Mouse (Mus musculus): ENCODE data around the gene Arhgap45. TPM values are rescaled to one million over a fixed set of nuclear protein-coding genes. Genes with fewer than 3 reads are reported as not detected.

Gene Arhgap45
- 11.2 and 13.2 TPM in 2 replicates for polyA plus RNA-seq (2014; fragmentation: Nextera tagmentation; extraction: Ambion mirVana)

DNA sequence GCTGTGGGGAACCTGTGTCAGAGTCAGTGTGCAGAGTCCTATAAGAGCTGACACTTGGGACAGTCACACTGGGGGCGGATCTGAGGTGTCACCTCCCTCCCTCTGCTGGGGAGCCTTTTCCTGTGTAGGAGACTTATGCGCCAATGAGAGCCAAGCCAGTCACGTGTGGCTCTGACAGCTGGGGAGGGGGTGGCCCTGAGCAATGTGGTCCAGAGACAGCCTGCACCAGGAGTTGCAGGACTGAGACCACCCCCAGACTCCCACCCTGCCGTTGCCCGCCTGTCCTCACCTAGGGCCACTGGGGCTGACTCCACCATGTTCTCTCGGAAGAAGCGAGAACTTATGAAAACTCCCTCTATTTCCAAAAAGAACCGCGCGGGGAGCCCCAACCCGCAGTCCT is at the start of gene Arhgap45:
Arhgap45 (plus strand) TSS at position 143 of the 400 bp plus-strand sequence.
- ATAC-seq (ENCODE audit: insufficient read depth) (no peak), DNase-seq (peak; percentile 25)
- Histone ChIP-seq H3K36me3 (ENCODE audit: insufficient read depth) (0 out of 2 replicates have a peak, but pooled peaks cover 4% of the 10 kb centered on the region), H3K4me2 (peak within 1 kb of the TSS; percentile 21; the same call in 1 of the 2 replicates), H3K9me3 (ENCODE audit: low read depth, low read length) (no peaks in the 10 kb centered on the region), H3K27me3 (ENCODE audit: insufficient read depth, low read length) (peaks cover 34% of the 10 kb centered on the region), H3K4me3 (ENCODE audit: low read depth, low read length) (peak within 1 kb of the TSS; percentile 16; the same call in 1 of the 2 replicates), H3K4me1 (ENCODE audit: insufficient read depth) (no peaks in the 10 kb centered on the region; the same call in none of the 2 replicates), H3K27ac (ENCODE audit: low read depth) (no peak within 1 kb of the TSS), H3K9ac (no peak within 1 kb of the TSS)
- TF ChIP-seq CTCF (IDR thresholded peaks at IDR 0.05; ENCODE audit: low read depth), result no peak
- 66% methylated on average over 11 of the region's 11 CpGs for WGBS

DNA sequence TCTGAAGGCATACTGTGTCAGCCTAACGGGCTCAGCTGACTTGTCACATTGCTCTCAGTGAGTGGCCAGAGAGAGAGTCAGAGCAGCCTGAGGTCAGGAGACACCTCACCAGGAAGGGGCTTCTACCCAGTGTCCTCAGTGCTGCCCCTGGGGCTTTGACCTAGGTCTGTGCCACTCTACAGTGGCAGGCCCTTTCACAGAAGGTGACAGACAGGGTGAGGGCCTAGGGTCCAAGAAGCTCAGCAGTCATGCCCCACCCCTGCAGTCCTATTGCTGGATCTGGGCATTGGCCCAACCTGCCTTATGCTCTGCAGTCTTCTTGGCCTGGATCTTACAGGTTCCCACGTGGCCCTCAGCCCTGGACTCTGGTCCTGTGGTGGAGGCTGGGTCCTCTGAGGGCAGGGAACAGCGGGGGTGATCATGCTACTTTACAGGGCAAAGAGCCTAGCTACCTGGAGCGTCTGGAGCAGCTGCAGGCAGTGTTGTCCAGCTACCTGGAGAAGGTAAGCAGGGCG is 49.5 kb upstream of the Arhgap45 start:
- H3K4me2 ChIP-seq, result no peak overlapping the region
- no peak overlapping the region for H3K4me3 ChIP-seq (ENCODE audit: low read depth, low read length)
- no peak overlapping the region for H3K27ac ChIP-seq (ENCODE audit: low read depth)
- peaks cover 16% of the 10 kb centered on the region for H3K27me3 ChIP-seq (ENCODE audit: insufficient read depth, low read length)
- no peak for TF ChIP-seq CTCF (IDR thresholded peaks at IDR 0.05; ENCODE audit: low read depth)
- H3K4me1 ChIP-seq (ENCODE audit: insufficient read depth), result no peaks in the 10 kb centered on the region
- no peak for DNase-seq
- no peaks in the 10 kb centered on the region for H3K9me3 ChIP-seq (ENCODE audit: low read depth, low read length)
- WGBS, result 91% methylated on average over 5 of the region's 5 CpGs
- H3K9ac ChIP-seq, result no peak overlapping the region
- peaks cover 66% of the 10 kb centered on the region for H3K36me3 ChIP-seq (ENCODE audit: insufficient read depth)
- no peak for ATAC-seq (ENCODE audit: insufficient read depth)

DNA sequence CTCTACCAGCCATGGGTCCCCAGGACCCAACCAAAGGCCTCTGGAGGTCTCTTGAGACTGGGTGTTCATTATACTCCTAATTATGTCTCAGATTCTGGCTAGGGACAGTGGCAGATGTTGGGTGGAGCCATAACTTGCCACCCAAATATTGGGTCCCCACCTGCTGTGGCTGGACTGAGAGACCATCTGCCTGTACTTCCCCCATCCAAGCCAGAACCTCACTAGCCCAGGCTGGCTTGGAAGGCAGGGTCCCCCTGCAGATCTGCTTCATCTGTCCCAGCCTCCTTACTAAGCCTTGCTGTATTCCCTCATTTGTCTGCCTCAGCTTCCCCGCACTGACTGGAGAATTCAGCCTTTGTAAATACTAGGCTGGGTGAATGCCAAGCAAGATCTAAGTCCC is 48.3 kb upstream of the Arhgap45 start:
- Histone ChIP-seq H3K4me1 (ENCODE audit: insufficient read depth) (no peaks in the 10 kb centered on the region), H3K27ac (ENCODE audit: low read depth) (no peak overlapping the region), H3K27me3 (ENCODE audit: insufficient read depth, low read length) (peaks cover 17% of the 10 kb centered on the region), H3K9me3 (ENCODE audit: low read depth, low read length) (no peaks in the 10 kb centered on the region), H3K36me3 (ENCODE audit: insufficient read depth) (peaks cover 55% of the 10 kb centered on the region), H3K9ac (no peak overlapping the region), H3K4me2 (no peak overlapping the region), H3K4me3 (ENCODE audit: low read depth, low read length) (no peak overlapping the region)
- WGBS, result 71% methylated on average over 1 of the region's 1 CpGs
- DNase-seq (no peak), ATAC-seq (ENCODE audit: insufficient read depth) (no peak)
- TF ChIP-seq CTCF (IDR thresholded peaks at IDR 0.05; ENCODE audit: low read depth), result no peak

DNA sequence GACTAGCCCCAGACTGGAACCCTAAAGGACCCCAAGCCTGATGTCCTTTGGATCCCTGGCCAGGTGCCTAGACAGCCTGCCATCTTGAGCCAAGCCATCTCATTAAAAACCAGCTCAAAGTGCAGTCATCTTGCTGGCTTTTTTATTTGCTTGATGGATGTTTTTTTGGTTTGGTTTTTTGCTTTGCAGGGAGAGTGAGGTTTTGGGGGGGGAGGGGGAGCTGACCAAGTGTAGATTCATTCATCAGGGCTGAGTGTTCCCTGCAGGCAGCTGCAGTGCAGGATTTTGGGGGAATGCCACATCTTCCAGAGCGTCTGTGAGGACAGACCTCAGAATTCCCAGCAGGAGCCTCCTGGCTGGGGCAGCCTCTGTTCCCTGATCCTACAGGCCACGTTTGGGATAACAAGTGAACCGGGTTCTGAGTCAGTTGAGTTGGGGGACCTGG is 47.3 kb upstream of the Arhgap45 start:
- Histone ChIP-seq H3K4me1 (ENCODE audit: insufficient read depth) (no peaks in the 10 kb centered on the region), H3K36me3 (ENCODE audit: insufficient read depth) (peaks cover 45% of the 10 kb centered on the region), H3K9me3 (ENCODE audit: low read depth, low read length) (no peaks in the 10 kb centered on the region), H3K27me3 (ENCODE audit: insufficient read depth, low read length) (peaks cover 17% of the 10 kb centered on the region), H3K4me2 (no peak overlapping the region), H3K4me3 (ENCODE audit: low read depth, low read length) (no peak overlapping the region), H3K27ac (ENCODE audit: low read depth) (no peak overlapping the region), H3K9ac (no peak overlapping the region)
- peak; percentile 27; the same call in 1 of the 2 replicates for TF ChIP-seq CTCF (IDR thresholded peaks at IDR 0.05; ENCODE audit: low read depth)
- ATAC-seq (ENCODE audit: insufficient read depth) (no peak), DNase-seq (peak; percentile 26)
- WGBS, result 13% methylated on average over 3 of the region's 3 CpGs

DNA sequence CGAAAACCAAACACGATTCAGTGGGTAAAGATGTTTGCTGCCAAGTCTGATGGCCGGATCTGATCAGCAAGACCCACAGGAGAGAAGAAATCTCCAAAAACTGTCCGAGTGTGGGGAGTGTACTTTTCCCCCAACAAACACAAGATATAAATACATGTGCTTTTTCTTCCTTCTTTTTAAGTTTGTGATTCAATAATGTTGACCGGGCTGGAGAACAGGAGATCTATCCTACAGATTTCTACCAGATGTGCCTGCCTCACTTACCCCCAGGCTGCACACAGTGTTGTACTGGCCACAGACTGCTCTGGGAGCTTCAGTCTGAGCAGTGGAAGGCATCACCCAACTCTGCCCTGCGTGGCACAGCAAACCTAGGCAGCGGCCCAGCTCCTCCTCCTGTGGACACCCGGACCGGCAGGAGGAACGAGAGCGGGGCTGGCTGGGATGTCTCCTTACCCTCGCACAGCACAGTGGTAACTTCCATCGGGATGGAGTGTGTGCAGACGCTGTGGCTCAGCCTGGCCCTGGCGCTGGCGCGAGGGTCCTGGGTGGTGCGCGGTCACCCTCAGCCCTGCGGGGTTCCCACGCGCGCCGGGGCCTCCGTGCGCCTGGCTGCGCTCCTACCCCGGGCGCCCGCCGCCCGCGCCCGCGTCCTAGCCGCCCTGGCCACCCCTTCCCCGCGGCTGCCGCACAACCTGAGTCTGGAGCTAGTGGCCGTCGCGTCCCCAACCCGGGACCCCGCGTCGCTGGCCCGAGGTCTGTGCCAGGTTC is 45.9 kb upstream of the Arhgap45 start, which contains the start of gene Grin3b:
Grin3b (plus strand) TSS at position 301 of the 768 bp plus-strand sequence.
- H3K9me3 ChIP-seq (ENCODE audit: low read depth, low read length), result no peaks in the 10 kb centered on the region
- peak; percentile 27; the same call in 1 of the 2 replicates for ATAC-seq (ENCODE audit: insufficient read depth)
- H3K4me1 ChIP-seq (ENCODE audit: insufficient read depth), result no peaks in the 10 kb centered on the region
- H3K27ac ChIP-seq (ENCODE audit: low read depth), result no peak within 1 kb of the TSS
- peak within 1 kb of the TSS; percentile 55 for H3K9ac ChIP-seq
- WGBS, result 5% methylated on average over 47 of the region's 47 CpGs
- peaks cover 38% of the 10 kb centered on the region for H3K36me3 ChIP-seq (ENCODE audit: insufficient read depth)
- no peak for TF ChIP-seq CTCF (IDR thresholded peaks at IDR 0.05; ENCODE audit: low read depth)
- H3K27me3 ChIP-seq (ENCODE audit: insufficient read depth, low read length), result peaks cover 17% of the 10 kb centered on the region
- H3K4me3 ChIP-seq (ENCODE audit: low read depth, low read length), result peak within 1 kb of the TSS; percentile 48
- peak; percentile 42 for DNase-seq
- peak within 1 kb of the TSS; percentile 88 for H3K4me2 ChIP-seq

DNA sequence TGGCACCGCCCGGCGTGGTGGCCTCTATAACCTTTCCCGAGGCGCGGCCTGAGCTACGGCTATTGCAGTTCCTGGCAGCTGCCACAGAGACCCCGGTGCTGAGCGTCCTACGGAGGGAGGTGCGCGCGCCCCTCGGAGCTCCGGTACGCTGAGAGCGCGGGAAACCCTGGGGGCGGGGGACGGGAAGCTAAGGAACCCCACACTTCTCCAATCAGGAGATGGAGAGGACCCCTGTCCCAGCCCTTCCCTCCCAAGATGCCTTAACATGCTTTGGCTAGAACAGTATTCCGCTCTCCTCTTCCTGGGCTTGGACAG is 45.3 kb upstream of the Arhgap45 start:
- Histone ChIP-seq H3K9ac (peak overlapping the region; percentile 55), H3K36me3 (ENCODE audit: insufficient read depth) (peaks cover 38% of the 10 kb centered on the region), H3K4me2 (peak overlapping the region; percentile 88), H3K27ac (ENCODE audit: low read depth) (no peak overlapping the region), H3K27me3 (ENCODE audit: insufficient read depth, low read length) (peaks cover 17% of the 10 kb centered on the region), H3K9me3 (ENCODE audit: low read depth, low read length) (no peaks in the 10 kb centered on the region), H3K4me1 (ENCODE audit: insufficient read depth) (no peaks in the 10 kb centered on the region), H3K4me3 (ENCODE audit: low read depth, low read length) (peak overlapping the region; percentile 48)
- DNase-seq (peak; percentile 56), ATAC-seq (ENCODE audit: insufficient read depth) (no peak)
- no peak for TF ChIP-seq CTCF (IDR thresholded peaks at IDR 0.05; ENCODE audit: low read depth)
- WGBS, result 4% methylated on average over 21 of the region's 21 CpGs

DNA sequence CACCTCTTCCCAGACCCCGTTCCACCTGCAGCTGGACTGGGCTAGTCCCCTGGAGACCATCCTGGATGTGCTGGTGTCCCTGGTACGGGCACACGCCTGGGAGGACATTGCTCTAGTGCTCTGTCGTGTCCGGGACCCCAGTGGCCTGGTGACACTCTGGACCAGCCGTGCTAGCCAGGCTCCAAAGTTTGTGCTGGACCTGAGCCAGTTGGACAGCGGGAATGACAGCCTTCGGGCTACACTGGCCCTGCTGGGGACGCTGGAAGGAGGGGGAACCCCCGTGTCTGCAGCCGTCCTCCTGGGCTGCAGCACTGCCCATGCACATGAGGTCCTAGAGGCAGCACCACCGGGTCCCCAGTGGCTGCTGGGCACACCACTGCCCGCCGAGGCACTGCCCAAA is 43.6 kb upstream of the Arhgap45 start:
- 40% methylated on average over 14 of the region's 14 CpGs for WGBS
- H3K9me3 ChIP-seq (ENCODE audit: low read depth, low read length), result no peaks in the 10 kb centered on the region
- H3K27me3 ChIP-seq (ENCODE audit: insufficient read depth, low read length), result peaks cover 17% of the 10 kb centered on the region
- no peaks in the 10 kb centered on the region for H3K4me1 ChIP-seq (ENCODE audit: insufficient read depth)
- no peak overlapping the region for H3K4me3 ChIP-seq (ENCODE audit: low read depth, low read length)
- H3K4me2 ChIP-seq, result no peak overlapping the region
- peak; percentile 60 for DNase-seq
- peaks cover 38% of the 10 kb centered on the region for H3K36me3 ChIP-seq (ENCODE audit: insufficient read depth)
- no peak overlapping the region for H3K9ac ChIP-seq
- no peak for TF ChIP-seq CTCF (IDR thresholded peaks at IDR 0.05; ENCODE audit: low read depth)
- no peak overlapping the region for H3K27ac ChIP-seq (ENCODE audit: low read depth)
- ATAC-seq (ENCODE audit: insufficient read depth), result peak; percentile 13; the same call in 1 of the 2 replicates
